Mouse (Mus musculus): ENCODE data around the gene Enah.

The Enah gene

GRCm38 (mm10) chr1:182031757-182032156 is 12.0 kb upstream of the Enah start:
- no peaks in the 10 kb centered on the region for H3K27me3 ChIP-seq (ENCODE audit: insufficient read depth, low read length)
- no peaks in the 10 kb centered on the region for H3K9me3 ChIP-seq (ENCODE audit: low read length)
- peak overlapping the region; percentile 78; the same call in 1 of the 2 replicates for H3K4me3 ChIP-seq (replicated peaks; ENCODE audit: low read length)
- peaks cover 17% of the 10 kb centered on the region for H3K36me3 ChIP-seq (ENCODE audit: insufficient read depth, low read length)
- no peak for TF ChIP-seq NANOG (IDR thresholded peaks at IDR 0.05; ENCODE audit: borderline replicate concordance, low read length)
- TF ChIP-seq POU5F1 (IDR thresholded peaks at IDR 0.05; ENCODE audit: borderline replicate concordance, low read length), result no peak
- no peak for TF ChIP-seq CTCF (conservative IDR thresholded peaks at IDR 0.05; ENCODE audit: low read length)
- H3K4me1 ChIP-seq (replicated peaks; ENCODE audit: low read depth, low read length), result peaks cover 79% of the 10 kb centered on the region

- TF ChIP-seq NANOG (IDR thresholded peaks at IDR 0.05; ENCODE audit: borderline replicate concordance, low read length) (peak; percentile 68), POU5F1 (IDR thresholded peaks at IDR 0.05; ENCODE audit: borderline replicate concordance, low read length) (no peak)
- Histone ChIP-seq H3K36me3 (ENCODE audit: insufficient read depth, low read length) (peaks cover 19% of the 10 kb centered on the region), H3K4me1 (replicated peaks; ENCODE audit: low read depth, low read length) (peaks cover 80% of the 10 kb centered on the region), H3K9me3 (ENCODE audit: low read length) (no peaks in the 10 kb centered on the region), H3K4me3 (replicated peaks; ENCODE audit: low read length) (peak overlapping the region; percentile 78), H3K27me3 (ENCODE audit: insufficient read depth, low read length) (no peaks in the 10 kb centered on the region)
Observed at GRCm38 (mm10) chr1:182031066-182031465, 11.3 kb upstream of the Enah start.

GRCm38 (mm10) chr1:182029989-182030649 is 10.3 kb upstream of the Enah start:
- no peaks in the 10 kb centered on the region for H3K9me3 ChIP-seq (ENCODE audit: low read length)
- peaks cover 81% of the 10 kb centered on the region for H3K4me1 ChIP-seq (replicated peaks; ENCODE audit: low read depth, low read length)
- no peaks in the 10 kb centered on the region for H3K27me3 ChIP-seq (ENCODE audit: insufficient read depth, low read length)
- H3K4me3 ChIP-seq (replicated peaks; ENCODE audit: low read length), result peak overlapping the region; percentile 78
- TF ChIP-seq POU5F1 (IDR thresholded peaks at IDR 0.05; ENCODE audit: borderline replicate concordance, low read length), result no peak; the same call in 1 of the 2 replicates
- TF ChIP-seq CTCF (conservative IDR thresholded peaks at IDR 0.05; ENCODE audit: low read length), result no peak
- TF ChIP-seq NANOG (IDR thresholded peaks at IDR 0.05; ENCODE audit: borderline replicate concordance, low read length), result peak; percentile 93
- H3K36me3 ChIP-seq (ENCODE audit: insufficient read depth, low read length), result peaks cover 19% of the 10 kb centered on the region

- no peak; the same call in 1 of the 2 replicates for TF ChIP-seq CTCF (conservative IDR thresholded peaks at IDR 0.05; ENCODE audit: low read length)
- TF ChIP-seq POU5F1 (IDR thresholded peaks at IDR 0.05; ENCODE audit: borderline replicate concordance, low read length), result no peak
- no peaks in the 10 kb centered on the region for H3K9me3 ChIP-seq (ENCODE audit: low read length)
- peaks cover 19% of the 10 kb centered on the region for H3K36me3 ChIP-seq (ENCODE audit: insufficient read depth, low read length)
- no peaks in the 10 kb centered on the region for H3K27me3 ChIP-seq (ENCODE audit: insufficient read depth, low read length)
- H3K4me3 ChIP-seq (replicated peaks; ENCODE audit: low read length), result peak overlapping the region; percentile 78
- peaks cover 83% of the 10 kb centered on the region for H3K4me1 ChIP-seq (replicated peaks; ENCODE audit: low read depth, low read length)
Observed at GRCm38 (mm10) chr1:182028231-182029210, 8.7 kb upstream of the Enah start.

GRCm38 (mm10) chr1:182027426-182027979 is 7.7 kb upstream of the Enah start:
- Histone ChIP-seq H3K9me3 (ENCODE audit: low read length) (peaks cover 8% of the 10 kb centered on the region), H3K36me3 (ENCODE audit: insufficient read depth, low read length) (peaks cover 25% of the 10 kb centered on the region), H3K4me1 (replicated peaks; ENCODE audit: low read depth, low read length) (peaks cover 77% of the 10 kb centered on the region), H3K27me3 (ENCODE audit: insufficient read depth, low read length) (no peaks in the 10 kb centered on the region), H3K4me3 (replicated peaks; ENCODE audit: low read length) (peak overlapping the region; percentile 78)
- TF ChIP-seq POU5F1 (IDR thresholded peaks at IDR 0.05; ENCODE audit: borderline replicate concordance, low read length), result no peak
- TF ChIP-seq CTCF (conservative IDR thresholded peaks at IDR 0.05; ENCODE audit: low read length), result no peak
- no peak for TF ChIP-seq NANOG (IDR thresholded peaks at IDR 0.05; ENCODE audit: borderline replicate concordance, low read length)

- TF ChIP-seq NANOG (IDR thresholded peaks at IDR 0.05; ENCODE audit: borderline replicate concordance, low read length), result no peak
- TF ChIP-seq POU5F1 (IDR thresholded peaks at IDR 0.05; ENCODE audit: borderline replicate concordance, low read length), result no peak
- no peak for TF ChIP-seq CTCF (conservative IDR thresholded peaks at IDR 0.05; ENCODE audit: low read length)
- peaks cover 72% of the 10 kb centered on the region for H3K4me1 ChIP-seq (replicated peaks; ENCODE audit: low read depth, low read length)
- H3K9me3 ChIP-seq (ENCODE audit: low read length), result peaks cover 10% of the 10 kb centered on the region
- peaks cover 26% of the 10 kb centered on the region for H3K36me3 ChIP-seq (ENCODE audit: insufficient read depth, low read length)
- H3K27me3 ChIP-seq (ENCODE audit: insufficient read depth, low read length), result no peaks in the 10 kb centered on the region
- peak overlapping the region; percentile 78 for H3K4me3 ChIP-seq (replicated peaks; ENCODE audit: low read length)
Observed at GRCm38 (mm10) chr1:182026821-182027220, 7.0 kb upstream of the Enah start.

GRCm38 (mm10) chr1:182026120-182026519 is 6.3 kb upstream of the Enah start:
- H3K27me3 ChIP-seq (ENCODE audit: insufficient read depth, low read length), result no peaks in the 10 kb centered on the region
- TF ChIP-seq POU5F1 (IDR thresholded peaks at IDR 0.05; ENCODE audit: borderline replicate concordance, low read length), result no peak
- no peak for TF ChIP-seq CTCF (conservative IDR thresholded peaks at IDR 0.05; ENCODE audit: low read length)
- TF ChIP-seq NANOG (IDR thresholded peaks at IDR 0.05; ENCODE audit: borderline replicate concordance, low read length), result no peak
- H3K4me1 ChIP-seq (replicated peaks; ENCODE audit: low read depth, low read length), result peaks cover 73% of the 10 kb centered on the region
- H3K4me3 ChIP-seq (replicated peaks; ENCODE audit: low read length), result no peak overlapping the region
- H3K36me3 ChIP-seq (ENCODE audit: insufficient read depth, low read length), result peaks cover 26% of the 10 kb centered on the region
- peaks cover 10% of the 10 kb centered on the region for H3K9me3 ChIP-seq (ENCODE audit: low read length)

- H3K36me3 ChIP-seq (ENCODE audit: insufficient read depth, low read length), result peaks cover 20% of the 10 kb centered on the region
- H3K9me3 ChIP-seq (ENCODE audit: low read length), result peaks cover 10% of the 10 kb centered on the region
- H3K4me3 ChIP-seq (replicated peaks; ENCODE audit: low read length), result no peak overlapping the region
- peaks cover 55% of the 10 kb centered on the region for H3K4me1 ChIP-seq (replicated peaks; ENCODE audit: low read depth, low read length)
- H3K27me3 ChIP-seq (ENCODE audit: insufficient read depth, low read length), result no peaks in the 10 kb centered on the region
- TF ChIP-seq NANOG (IDR thresholded peaks at IDR 0.05; ENCODE audit: borderline replicate concordance, low read length) (no peak), POU5F1 (IDR thresholded peaks at IDR 0.05; ENCODE audit: borderline replicate concordance, low read length) (no peak), CTCF (conservative IDR thresholded peaks at IDR 0.05; ENCODE audit: low read length) (no peak)
Observed at GRCm38 (mm10) chr1:182021691-182022299, 2.0 kb upstream of the Enah start.
